Mouse (Mus musculus): ENCODE data around the gene Hmcn1. TPM values are rescaled to one million over a fixed set of nuclear protein-coding genes. Genes with fewer than 3 reads are reported as not detected.

The Hmcn1 gene
- total RNA-seq, 2 experiments from 2014 or later, result not detected

DNA sequence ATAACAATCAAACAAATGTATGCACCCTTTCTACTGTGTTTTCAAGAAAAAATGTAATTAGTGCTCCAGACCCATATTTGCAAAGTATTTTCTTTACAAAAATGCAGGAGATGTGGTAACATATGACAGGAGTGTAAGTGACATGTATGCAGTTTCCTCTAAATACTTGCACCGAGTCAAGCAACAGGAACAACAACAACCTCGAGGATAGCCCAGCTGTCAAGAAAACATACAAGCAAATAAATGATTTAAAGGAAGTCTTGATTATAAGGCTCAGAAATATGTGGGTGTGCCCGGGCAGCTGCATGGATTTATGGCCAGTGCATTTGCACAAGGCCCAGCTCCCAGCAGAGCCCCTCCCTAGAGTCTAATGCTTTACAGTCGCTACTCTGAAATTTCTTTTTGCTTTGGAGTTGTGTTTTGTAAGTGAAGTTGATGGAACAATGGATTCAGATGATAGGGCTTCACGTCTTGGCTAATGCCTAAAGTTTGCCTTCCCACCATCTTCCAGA is 99.5 kb downstream of the Hmcn1 start:
- ATAC-seq (replicated peaks; ENCODE audit: low FRiP score, poor library complexity, severe bottlenecking), result no peak

DNA sequence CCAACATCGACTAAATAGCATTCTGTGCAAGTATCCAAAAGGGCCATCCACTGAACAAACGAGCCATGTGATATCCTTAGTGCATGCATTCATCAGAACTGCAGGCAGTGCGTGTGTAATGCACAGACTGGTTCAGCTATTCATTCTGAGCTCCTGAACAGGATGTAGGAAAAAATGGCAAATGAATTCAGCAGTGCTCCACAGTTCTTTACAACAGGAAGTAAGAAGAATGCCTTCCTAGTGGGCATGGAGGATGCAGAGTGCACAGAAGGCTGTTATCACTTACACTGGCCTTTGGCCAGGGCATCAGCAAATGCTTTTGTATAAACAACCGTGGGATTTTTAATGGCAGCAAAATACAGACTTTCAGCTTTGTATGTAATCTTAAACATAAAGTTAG is 103.2 kb downstream of the Hmcn1 start:
- no peak for ATAC-seq (replicated peaks; ENCODE audit: low FRiP score, poor library complexity, severe bottlenecking)

DNA sequence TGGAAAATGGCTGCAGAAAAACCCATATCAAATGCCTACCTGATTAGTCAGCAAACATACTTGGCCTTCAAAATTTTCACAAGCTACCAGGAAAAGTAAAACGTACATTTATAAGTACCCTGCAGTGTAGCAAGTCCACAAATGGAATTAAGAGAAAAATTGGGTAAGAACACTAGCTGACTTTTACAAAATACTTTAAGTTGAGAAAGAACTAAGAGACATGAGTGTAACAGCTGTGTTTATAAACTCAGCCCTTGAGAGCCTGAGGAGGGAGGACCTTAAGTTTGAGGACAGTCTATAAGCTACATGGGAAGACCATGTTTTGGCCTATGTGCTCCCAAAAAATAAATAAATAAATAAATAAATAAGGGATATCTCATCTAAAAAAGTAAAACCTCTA is 107.0 kb downstream of the Hmcn1 start:
- ATAC-seq (replicated peaks; ENCODE audit: low FRiP score, poor library complexity, severe bottlenecking), result no peak

DNA sequence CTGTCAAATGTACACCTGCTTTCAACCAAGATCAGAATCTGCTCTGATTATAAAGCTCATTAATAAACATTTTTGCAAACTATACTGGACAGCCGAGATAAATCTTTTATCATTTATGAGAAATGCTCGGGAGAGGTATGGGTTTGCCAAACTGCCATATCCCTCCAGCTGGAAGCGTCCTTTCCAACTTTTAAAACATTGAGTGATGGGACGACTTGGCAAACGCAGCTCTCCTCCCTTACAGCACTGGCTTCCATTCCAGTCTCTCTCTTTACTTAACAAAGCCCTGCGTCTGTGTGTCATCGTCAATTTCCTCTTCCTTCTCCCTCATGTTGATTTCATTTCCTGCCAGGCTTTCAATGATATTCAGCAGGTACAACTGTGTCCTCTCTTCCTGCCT is 114.8 kb downstream of the Hmcn1 start:
- ATAC-seq (replicated peaks; ENCODE audit: low FRiP score, poor library complexity, severe bottlenecking), result no peak

DNA sequence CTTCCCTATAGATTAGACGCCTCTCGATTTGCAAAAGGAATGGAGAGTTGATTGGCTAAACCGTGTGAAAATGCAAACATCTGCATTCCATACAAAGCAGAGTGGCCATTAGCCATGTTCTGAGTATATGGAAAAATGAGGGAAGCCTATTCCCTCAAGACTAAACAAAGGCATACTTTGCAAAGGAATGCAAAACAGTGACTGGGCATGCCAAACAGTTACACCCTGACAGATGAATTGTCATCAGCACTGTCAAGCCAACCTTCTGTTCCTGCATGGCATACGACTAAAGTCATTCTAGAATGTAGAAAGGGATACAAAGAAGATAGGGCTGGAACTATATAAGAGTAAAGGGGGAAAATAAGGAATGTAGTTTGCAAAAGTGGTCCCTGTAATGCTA is 115.3 kb downstream of the Hmcn1 start:
- ATAC-seq (replicated peaks; ENCODE audit: low FRiP score, poor library complexity, severe bottlenecking), result no peak

DNA sequence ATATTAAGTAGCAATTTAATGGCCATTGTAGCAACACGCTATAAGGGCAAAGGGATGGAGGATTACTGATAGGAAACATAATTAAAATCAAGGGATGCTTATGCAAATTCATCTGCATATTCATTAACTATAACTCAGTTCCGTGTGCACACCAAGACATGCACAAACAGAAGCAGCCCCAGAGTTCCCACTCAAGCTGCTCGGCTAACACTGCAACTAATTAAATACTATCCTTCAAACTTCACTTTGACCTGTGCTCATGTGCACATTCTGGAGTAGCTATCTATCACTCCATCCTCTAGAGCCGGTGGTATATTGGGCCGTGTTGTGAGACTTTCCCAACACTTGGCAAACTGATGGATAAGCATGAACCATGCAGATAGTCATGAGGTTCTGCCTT is 119.2 kb downstream of the Hmcn1 start:
- no peak for ATAC-seq (replicated peaks; ENCODE audit: low FRiP score, poor library complexity, severe bottlenecking)

DNA sequence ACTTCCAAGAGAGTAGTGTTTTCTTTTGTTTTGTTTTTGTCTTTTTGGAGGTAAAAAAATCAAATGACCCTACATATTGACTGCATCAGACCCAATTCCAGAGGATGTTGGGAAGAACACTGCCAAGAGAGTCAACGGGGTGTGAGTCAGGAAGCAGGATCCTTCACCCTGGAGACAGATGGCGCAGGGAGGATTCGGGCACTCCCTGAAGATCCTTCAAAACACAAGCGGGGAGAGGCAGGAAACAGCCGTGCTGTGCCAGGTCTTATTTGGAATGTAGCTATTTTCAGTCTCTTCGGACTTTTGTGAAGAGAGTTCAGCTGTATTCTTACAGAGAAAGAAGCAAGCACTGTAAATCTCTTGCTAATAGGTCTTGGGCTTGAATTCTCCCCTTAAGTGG is 120.0 kb downstream of the Hmcn1 start:
- no peak for ATAC-seq (replicated peaks; ENCODE audit: low FRiP score, poor library complexity, severe bottlenecking)

DNA sequence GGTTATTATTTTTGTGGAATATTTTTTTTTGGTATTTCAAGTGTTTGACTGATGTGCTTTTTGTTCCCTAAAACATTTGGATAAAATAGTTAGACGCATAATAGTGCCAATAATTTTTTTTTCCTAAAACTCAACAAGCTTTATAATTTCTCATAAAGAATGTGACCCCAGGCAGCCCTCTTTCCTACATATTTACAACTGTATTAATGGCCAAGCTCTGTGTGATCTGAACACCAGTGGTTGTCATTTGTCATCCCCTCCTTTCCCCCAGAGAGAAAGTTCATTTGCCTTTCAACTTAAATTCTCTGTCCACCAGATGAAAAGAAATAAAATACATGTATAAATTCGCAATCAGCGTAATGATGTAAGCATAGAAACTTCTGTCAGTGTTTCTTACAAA is 121.1 kb downstream of the Hmcn1 start:
- ATAC-seq (replicated peaks; ENCODE audit: low FRiP score, poor library complexity, severe bottlenecking), result no peak

DNA sequence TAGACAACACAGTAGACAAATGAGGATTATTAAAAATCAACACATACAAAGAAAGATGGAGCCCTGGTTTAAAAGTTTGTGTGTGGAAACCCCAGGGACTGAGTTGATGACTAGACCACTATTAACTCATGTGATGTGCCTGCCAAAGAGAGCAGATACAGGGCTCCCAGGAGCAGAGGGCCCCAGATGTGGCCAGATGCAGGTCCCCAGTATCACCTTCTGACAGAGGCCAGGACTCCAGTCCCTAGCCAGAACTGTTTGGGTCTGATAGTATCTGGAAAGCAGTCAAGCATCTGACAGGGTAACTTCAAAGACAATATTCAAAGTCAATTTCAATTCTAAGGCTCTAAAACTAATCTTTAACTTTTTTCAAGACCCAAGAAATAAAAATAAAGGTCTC is 124.0 kb downstream of the Hmcn1 start:
- no peak for ATAC-seq (replicated peaks; ENCODE audit: low FRiP score, poor library complexity, severe bottlenecking)

DNA sequence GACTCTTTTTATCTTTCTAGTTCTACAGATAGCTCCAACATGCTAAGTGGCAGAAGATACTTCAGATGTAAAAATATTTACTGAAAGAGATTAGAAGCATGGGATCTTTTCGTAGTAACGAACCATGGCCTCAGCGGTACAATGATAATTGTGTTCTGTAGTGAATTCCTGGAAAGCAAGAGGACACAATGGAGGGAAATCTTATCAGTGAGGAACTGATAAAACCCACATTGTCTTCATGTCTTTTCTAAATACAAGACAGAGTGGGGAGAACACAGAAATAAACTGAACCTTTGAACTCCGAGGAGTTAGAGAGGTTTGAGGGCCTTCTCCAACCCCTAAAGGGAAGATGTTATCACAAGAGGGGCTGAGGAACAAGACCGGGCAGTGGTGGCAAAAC is 126.6 kb downstream of the Hmcn1 start:
- no peak for ATAC-seq (replicated peaks; ENCODE audit: low FRiP score, poor library complexity, severe bottlenecking)

DNA sequence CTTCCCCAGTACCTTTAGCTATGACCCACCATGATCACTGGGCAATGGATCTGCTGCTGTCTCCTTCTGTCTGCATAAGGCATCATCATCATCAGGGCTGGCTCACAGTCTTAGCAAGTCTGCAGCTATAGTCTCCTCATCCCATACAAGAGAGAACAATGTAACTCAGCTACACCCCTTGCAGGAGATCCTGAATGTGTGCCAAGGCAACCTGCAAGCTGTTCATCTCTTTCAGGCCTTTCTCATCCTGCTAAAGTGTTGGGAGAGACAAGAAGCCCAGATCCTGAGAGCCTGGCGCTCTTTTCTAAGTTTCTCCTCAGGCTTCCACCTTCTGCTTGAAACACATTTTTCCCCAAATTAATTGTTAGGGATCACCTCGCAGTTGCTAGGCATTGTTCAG is 135.5 kb downstream of the Hmcn1 start:
- no peak for ATAC-seq (replicated peaks; ENCODE audit: low FRiP score, poor library complexity, severe bottlenecking)

DNA sequence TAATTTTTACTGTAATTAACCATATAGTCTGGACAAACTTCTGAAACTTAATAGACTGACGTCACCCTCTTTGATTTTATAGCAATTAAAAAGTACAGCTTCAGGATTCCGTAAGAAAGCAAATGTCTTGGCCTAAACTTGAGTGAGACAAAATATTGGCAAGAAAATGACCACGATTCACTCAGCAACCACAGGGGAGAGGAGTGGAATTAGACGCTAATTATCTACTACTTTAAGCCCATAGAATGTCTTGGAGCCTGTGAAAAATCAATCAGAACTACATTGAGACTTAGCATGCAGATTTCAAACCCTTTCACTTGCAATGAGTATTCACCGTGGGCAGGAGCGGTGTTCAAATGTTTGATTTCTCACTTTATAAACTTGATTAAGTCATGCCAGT is 159.8 kb downstream of the Hmcn1 start:
- ATAC-seq (replicated peaks; ENCODE audit: low FRiP score, poor library complexity, severe bottlenecking), result no peak

DNA sequence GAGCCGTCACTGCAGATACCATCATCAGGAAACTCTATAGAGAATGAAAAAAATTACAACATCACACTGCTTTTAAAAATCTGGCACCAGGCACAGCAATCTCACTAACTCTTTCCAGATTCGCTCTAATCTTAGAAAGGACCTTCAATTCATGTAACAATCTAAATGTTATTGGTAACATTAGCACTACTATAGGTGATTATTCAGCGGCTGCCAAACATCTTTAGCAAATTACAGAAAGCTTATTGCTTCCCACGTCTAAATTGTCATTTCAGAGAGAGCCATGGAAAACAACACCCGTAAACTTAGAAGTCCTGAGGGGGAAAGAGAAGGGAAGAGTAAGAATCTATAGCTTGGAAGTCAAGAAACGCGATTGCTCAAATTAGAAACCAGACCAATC is 163.4 kb downstream of the Hmcn1 start:
- no peak for ATAC-seq (replicated peaks; ENCODE audit: low FRiP score, poor library complexity, severe bottlenecking)

DNA sequence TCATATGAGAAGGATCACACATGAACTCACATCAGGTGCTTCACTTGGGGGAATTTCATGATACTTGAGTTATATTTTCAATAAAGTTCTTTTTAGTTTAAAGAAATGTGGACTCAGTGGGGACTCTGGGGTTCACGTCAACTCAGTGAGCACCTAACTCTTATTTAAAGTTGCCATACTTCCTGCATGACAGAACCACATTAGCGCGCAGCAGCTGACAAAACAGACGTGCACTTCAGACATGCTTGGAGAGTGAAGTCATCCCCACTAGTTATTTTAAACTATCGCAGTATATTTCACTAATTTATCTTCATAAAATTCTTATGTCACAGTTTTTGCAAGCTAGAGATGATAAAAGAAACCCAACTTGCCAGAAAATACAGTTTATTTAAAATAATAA is 166.1 kb downstream of the Hmcn1 start:
- ATAC-seq (replicated peaks; ENCODE audit: low FRiP score, poor library complexity, severe bottlenecking), result no peak

DNA sequence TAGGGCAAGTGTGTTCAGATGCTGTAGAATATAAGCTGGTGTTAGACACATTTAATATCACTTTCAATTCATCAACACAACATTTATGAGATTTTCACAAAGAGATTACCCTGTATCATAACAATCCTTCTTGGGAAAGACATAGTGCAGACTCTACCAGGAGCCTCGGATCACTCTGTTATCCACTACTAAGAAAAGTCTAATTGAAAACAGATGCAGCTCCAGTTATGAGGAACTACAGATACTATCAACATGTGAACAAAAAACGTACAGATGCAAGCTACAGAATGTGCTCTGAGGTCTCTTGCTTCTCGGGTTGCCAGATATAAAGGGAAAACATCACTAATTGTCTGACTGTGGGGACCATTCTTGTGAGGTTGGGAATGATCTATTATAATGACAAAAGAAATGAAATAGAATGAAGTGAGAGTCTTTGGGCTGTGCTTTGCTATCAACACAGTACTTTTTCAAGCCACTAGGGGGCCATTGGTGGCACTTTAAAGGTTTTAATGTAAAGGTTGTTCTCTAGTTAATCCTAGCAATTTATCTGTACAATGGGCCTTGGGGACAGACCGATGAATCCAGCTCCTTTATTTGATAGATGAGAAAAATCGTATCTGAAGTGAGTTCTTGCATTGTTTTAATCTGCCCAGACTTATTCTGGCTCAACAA is 168.8 kb downstream of the Hmcn1 start:
- ATAC-seq (replicated peaks; ENCODE audit: low FRiP score, poor library complexity, severe bottlenecking), result no peak

DNA sequence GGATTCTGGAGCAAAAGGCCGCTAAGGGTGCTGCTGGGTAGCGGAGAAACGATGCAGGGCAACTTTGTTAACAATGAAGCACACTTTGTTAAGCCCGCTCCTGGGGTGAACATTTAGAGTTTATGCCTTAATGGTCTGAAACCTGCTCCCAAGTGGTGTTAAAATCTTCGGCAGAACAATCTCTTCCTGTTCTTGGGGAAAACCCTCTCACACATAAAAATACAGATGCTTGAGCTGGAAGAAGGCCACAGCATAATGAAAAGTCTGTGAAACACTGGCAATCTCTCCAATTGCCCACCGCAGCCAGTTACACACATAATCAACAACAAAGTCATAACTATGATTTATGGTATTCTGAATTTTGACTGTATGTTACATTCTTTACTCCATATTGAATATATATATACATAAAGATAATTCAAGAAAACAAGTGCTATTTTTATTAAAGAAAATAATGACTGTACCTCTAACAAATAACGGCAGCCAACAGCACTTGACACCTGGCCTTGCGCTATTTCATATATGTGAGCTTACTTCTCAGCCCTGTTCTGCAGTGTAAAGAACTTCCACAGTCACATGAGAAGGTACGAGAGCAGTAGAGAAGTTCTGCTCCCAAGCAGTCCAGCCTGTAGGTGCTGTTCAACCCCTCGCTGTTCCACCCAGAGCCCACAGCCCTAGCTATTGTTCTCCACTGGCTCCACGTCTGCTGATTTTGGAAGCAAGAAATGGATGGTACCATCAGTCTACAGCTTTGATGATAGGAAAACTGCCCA is 177.0 kb downstream of the Hmcn1 start:
- ATAC-seq (replicated peaks; ENCODE audit: low FRiP score, poor library complexity, severe bottlenecking), result no peak

DNA sequence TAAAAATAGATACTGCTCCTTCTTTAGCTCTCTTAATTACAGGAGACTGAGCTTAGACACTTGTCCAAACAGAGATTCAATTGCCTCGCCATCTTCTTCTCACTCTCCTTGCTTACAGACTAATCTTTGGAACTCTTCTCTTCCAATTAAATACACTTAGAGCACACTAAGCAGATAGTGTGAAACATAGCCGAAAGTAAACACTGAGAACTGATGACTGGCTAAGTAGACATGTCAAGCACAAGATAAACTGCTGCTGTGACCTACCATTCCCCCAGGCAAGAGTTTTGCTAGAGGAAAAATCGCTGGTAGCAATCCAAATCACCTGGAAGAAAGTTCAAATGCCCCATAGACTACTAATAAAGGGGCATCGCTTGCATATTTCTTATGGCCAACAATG is 178.3 kb downstream of the Hmcn1 start:
- ATAC-seq (replicated peaks; ENCODE audit: low FRiP score, poor library complexity, severe bottlenecking), result no peak

DNA sequence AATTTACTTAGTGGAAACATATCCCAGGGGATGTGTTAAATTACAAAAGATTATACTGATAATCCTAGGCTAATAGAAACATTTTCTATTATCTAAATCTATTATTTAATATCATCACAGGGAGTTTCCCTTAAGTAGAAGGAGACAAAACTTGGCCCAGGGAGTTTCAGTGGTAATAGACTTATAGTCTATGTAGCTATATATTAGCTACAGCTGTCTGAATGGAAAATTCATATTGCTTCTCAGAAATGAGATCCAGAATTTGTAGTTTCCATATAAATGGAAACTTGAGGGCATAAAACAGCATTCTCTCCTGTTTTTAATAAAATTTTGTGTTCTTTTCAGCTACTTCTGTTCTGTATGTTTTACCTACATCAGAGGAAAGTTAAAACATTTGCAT is 179.9 kb downstream of the Hmcn1 start:
- ATAC-seq (replicated peaks; ENCODE audit: low FRiP score, poor library complexity, severe bottlenecking), result no peak

DNA sequence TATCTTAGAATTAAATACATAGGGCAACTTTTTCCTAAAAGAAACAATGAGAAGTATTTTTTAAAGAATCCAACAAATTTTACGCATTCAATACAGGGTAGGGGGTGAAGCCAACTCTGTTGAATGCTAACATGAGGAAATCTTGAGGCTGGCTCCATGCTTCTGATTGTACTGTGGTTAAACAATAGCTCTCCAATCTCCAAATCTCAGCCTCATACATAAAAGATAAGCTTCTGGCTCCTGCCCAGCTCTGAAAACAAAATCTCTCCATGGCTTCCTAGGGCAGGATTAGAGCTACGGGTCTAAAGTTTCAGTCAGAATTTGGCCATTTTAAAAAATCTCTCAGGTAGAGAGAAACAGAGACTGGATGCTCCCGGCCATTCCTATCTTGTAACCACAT is 186.4 kb downstream of the Hmcn1 start:
- no peak for ATAC-seq (replicated peaks; ENCODE audit: low FRiP score, poor library complexity, severe bottlenecking)

DNA sequence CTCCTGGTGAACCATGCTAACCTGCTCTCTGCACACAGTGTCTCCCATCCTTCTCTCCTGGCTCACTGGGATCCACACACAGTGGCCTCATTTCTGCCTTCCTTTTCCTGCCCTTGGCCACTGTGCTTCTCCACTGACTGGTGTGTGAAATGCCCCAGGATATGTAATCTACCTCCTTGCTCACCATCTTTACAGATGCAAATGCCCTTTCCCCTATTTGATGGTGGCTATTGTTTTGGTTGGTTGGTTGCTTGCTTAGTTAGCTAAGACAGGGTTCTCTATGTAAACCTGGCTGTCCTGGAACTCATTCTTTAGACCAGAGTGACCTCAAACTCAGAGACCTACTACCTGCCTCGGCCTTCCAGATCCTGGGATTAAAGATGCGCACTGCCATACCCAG is 187.8 kb downstream of the Hmcn1 start:
- no peak for ATAC-seq (replicated peaks; ENCODE audit: low FRiP score, poor library complexity, severe bottlenecking)

DNA sequence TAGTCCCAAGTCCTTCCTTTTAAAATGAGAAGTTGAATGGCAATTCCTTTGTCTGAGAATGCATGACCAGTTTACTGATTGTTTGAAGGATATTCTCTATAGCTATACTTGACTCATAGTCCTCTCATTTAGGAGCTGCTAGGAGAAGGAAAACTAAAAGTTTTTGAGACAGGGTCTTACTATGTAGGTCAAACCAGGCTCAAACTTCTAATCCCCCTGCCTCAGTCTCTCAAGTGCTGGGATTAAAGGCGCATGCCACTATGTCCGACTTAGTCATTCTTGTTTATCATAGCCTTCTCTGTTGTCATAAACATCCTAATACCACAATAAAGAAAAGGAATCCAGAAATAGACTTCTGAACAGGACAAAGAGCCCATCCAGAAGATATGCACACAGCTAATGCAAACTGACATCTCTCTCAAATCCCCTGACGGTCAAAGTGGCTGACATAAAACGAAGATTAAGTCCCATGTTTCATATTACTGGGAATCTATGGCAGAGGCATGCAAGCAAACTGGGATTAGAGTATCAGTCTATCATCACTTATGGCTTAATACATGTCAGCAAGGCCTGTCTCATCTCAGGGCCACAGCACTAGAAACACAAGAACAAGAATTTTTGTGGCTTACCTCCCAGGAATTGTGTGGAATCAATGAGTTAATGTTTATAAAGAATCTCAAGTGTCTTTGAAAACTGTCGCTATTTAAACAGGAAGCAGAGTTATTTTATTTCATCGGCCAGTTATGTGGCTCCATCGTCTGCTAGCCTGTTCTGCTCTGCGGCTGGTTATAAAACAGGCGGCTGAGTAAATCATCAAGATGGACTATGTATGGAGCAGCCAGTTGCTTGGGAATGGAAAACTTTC is 188.8 kb downstream of the Hmcn1 start:
- ATAC-seq (replicated peaks; ENCODE audit: low FRiP score, poor library complexity, severe bottlenecking), result no peak

All from erythroblast, adult 5-6 weeks (primary cell).